Mouse (Mus musculus) heart, adult 2 months (tissue): Measurements from ENCODE around the gene Tm6sf2. TPM values are rescaled to one million over a fixed set of nuclear protein-coding genes. Genes with fewer than 3 reads are reported as not detected.

Experiments used
- DNase-seq, 2 experiments: peaks; one replicate each; pipeline ENCODE4 v3.0.0; 2021
- H3K27ac ChIP-seq: fragments of 200-600 bp; 2 replicates; pipeline ENCODE4 v1.8.1; 2022
- H3K27me3 ChIP-seq: fragments of 200-500 bp; 2 replicates; pipeline ENCODE4 v1.6.1; 2012; ENCODE audit warnings: mild to moderate bottlenecking, low read length, inconsistent platforms, mixed read lengths; ENCODE audit not compliant: control insufficient read depth, insufficient read depth
- H3K36me3 ChIP-seq: fragments of 200-500 bp; 2 replicates; pipeline ENCODE4 v1.6.1; 2012; ENCODE audit warnings: low read length, inconsistent platforms; ENCODE audit not compliant: control insufficient read depth, insufficient read depth
- H3K4me1 ChIP-seq: fragments of 200-500 bp; 2 replicates; pipeline ENCODE4 v1.6.1; 2011; ENCODE audit warnings: low read length; ENCODE audit not compliant: control insufficient read depth, insufficient read depth
- H3K4me3 ChIP-seq: fragments of 200-600 bp; 2 replicates; pipeline ENCODE4 v1.8.1; 2022
- H3K79me2 ChIP-seq: fragments of 200-500 bp; replicated peaks from 2 replicates; pipeline ENCODE4 v1.6.1; 2012; ENCODE audit warnings: mild to moderate bottlenecking, inconsistent platforms, low read length, moderate library complexity, mixed read lengths; ENCODE audit not compliant: control insufficient read depth, insufficient read depth
- H3K9ac ChIP-seq: fragments of 200-500 bp; 2 replicates; pipeline ENCODE4 v1.6.1; 2012; ENCODE audit warnings: low read depth, mild to moderate bottlenecking, control low read depth, inconsistent platforms, low read length, mixed read lengths
- CTCF ChIP-seq: fragments of 200-600 bp; IDR thresholded peaks from 2 replicates; pipeline ENCODE4 v1.8.1; 2022; ENCODE audit warnings: antibody characterized with exemption, mild to moderate bottlenecking, moderate library complexity
- EP300 ChIP-seq: fragments of 200-500 bp; IDR thresholded peaks from 2 replicates; pipeline ENCODE4 v1.6.1; 2011; ENCODE audit warnings: low read depth, low read length, control low read depth; ENCODE audit not compliant: insufficient read depth
- POLR2A ChIP-seq: fragments of 200-500 bp; IDR thresholded peaks from 2 replicates; pipeline ENCODE4 v1.6.1; 2011; ENCODE audit warnings: mild to moderate bottlenecking, low read depth, low read length, control low read depth; ENCODE audit not compliant: insufficient read depth
- WGBS: fragments of 180-500 bp; shearing (Covaris S2); methylation state at CpG from one replicate; pipeline ENCODE4 v1.1.7; 2018; 5-methylcytosine and 5-hydroxymethylcytosine counted together
- intact Hi-C: fragments of 180-260 bp; cut with DNase I; formaldehyde crosslinking; loops from one replicate; pipeline ENCODE4 v1.15.1; 2025
- polyA plus RNA-seq: library from polyadenylated mRNA; depleted of rRNA; stranded (reverse); fragments of >200 nt; gene quantifications from 2 replicates; pipeline ENCODE4 v1.2.3, GENCODE M21; 2012
- total RNA-seq, 2 experiments: library from RNA; stranded (reverse); gene quantifications; 2 replicates each; pipeline ENCODE4 v1.2.3; 2021

Gene Tm6sf2
- total and polyA plus RNA-seq, 3 experiments: 0.64 to 3.1 (median 0.94) TPM

DNA sequence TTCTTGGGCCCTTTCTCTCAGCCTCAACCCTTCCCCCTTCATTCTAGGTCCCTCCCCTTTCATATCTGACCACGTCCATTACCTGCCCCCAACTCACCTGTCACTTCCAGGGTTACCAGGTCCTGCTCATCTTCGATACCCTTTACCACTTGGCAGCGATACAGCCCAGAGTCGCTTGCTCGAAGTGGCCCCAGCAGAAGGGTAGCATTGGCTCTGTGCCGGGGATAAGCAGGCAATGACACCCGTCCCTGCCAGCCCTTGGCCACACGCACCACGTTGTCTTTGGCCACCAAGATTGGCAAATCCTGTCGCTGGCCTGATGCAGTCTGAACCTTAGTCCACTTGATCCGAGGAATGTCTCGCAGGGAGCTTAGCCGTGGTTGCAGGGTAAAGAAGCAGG, 42.2 kb downstream of the Tm6sf2 start:
- no peaks in the 10 kb centered on the region for H3K36me3 ChIP-seq
- no peak overlapping the region for H3K27ac ChIP-seq
- H3K27me3 ChIP-seq: peaks cover 11% of the 10 kb centered on the region; the same call in 1 of the 2 replicates
- no peak for DNase-seq
- H3K4me3 ChIP-seq: no peak overlapping the region
- intact Hi-C loops: no loop called here
- no peaks in the 10 kb centered on the region for H3K79me2 ChIP-seq
- 57% methylated on average over 13 of the region's 13 CpGs for WGBS
- H3K9ac ChIP-seq: no peak overlapping the region
- H3K4me1 ChIP-seq: no peaks in the 10 kb centered on the region
- TF ChIP-seq EP300 (no peak), POLR2A (no peak), CTCF (no peak)

DNA sequence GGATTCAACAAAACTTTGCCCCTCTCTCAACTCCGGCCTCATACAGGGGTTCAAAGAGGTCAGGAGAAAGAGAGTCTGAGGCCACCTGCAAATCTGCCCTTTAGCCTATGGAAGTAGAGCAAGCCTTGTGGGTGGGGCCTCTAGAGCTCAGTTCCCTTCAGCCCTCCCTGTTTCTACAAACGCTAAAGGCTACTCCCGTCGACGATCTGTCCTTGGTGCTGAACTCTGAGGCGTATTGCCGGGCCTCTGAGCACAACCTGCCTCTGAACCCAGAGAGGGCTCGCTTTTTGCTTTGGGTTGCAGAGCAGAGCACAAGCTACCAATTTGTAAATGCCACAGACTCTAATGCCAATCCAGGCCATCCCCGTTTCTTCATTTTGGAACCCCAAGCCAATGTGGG, 44.9 kb downstream of the Tm6sf2 start:
- Histone ChIP-seq H3K27ac (no peak overlapping the region), H3K36me3 (no peaks in the 10 kb centered on the region), H3K79me2 (no peaks in the 10 kb centered on the region), H3K4me1 (no peaks in the 10 kb centered on the region), H3K4me3 (no peak overlapping the region), H3K9ac (no peak overlapping the region), H3K27me3 (peaks cover 4% of the 10 kb centered on the region; the same call in 1 of the 2 replicates)
- WGBS: 9% methylated on average over 9 of the region's 9 CpGs
- no peak for DNase-seq
- intact Hi-C loops: no loop called here
- TF ChIP-seq CTCF: no peak
- TF ChIP-seq EP300: no peak
- no peak for TF ChIP-seq POLR2A

DNA sequence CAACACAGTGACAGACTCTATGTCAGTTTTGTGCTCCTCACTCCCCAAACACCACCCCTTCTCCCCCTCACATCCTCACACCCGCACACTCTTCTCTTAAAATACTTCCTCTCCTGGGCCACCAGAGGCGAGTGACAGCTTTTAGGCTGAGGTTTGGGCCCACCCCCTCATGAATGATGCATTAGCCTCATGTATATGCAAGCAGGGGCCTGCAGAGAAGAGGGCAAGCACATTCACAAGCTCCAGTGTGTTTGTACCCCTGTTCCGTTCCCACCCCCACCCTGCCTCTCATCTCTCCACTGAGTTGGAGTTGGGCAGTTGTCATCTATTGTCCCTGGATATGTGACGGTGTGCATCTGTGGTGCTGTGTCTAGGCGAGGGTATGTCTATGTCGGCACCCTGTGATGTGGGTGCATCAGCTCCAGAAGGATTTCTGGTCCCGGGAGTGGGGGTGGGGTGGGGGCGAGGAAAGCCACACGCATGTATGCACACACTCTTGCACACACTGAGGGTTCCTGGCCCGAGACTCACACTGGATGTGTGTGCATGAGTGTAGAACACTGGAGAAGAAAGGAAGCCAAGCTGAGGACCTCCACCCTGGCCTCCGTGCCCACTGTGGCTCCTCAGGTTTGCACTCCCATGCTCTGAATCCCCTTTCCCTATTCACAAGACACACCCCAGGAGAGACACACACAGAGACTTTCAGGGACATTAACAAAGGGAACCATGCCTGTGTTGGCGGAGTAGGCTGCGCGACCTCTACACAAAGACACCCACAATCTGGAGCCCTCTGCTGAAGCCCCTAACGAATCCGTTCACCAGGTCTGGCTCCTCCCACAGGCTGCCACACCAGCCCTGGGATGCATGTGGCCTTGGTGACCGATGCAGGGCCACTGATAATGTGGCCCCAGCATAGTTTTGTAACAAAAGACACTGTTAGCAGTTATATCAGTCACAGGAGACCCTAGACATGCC, 46.3 kb downstream of the Tm6sf2 start:
- Histone ChIP-seq H3K4me3 (no peak overlapping the region), H3K79me2 (no peaks in the 10 kb centered on the region), H3K36me3 (no peaks in the 10 kb centered on the region), H3K4me1 (no peaks in the 10 kb centered on the region), H3K27ac (no peak overlapping the region), H3K9ac (no peak overlapping the region), H3K27me3 (peaks cover 1% of the 10 kb centered on the region; the same call in 1 of the 2 replicates)
- intact Hi-C loops: no loop called here
- 22% methylated on average over 17 of the region's 17 CpGs for WGBS
- no peak for DNase-seq
- TF ChIP-seq EP300 (no peak), CTCF (no peak), POLR2A (no peak)

DNA sequence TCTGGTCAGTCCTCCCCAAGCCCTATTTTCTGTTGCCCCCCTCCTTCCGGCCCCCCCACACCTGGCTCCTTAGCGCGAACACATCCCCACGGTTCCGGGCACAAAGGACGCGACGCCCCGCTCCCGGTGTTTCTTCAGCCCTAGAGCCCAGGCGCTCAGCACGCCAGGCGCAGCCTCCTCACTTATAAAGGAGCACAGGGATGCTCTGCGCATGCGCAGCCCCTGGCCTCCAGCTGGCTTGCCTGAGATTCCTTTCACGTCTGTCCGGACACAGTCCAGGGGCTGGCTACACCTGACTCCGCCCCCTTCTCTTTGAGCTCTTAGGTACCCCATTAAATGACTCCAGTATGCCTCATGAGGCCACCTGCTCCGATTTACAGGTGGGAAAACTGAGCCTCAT, 47.9 kb downstream of the Tm6sf2 start, which contains the start of gene Ncan:
Ncan (minus strand) TSS at position 207 of the 400 bp plus-strand sequence.
- intact Hi-C loops: loop anchor here (5.0 kb wide), 1 partner anchor 203 kb away; no protein-coding TSS in a partner anchor
- WGBS: 2% methylated on average over 19 of the region's 19 CpGs
- peak in 1 of 2 experiments; percentile 26 for DNase-seq

DNA sequence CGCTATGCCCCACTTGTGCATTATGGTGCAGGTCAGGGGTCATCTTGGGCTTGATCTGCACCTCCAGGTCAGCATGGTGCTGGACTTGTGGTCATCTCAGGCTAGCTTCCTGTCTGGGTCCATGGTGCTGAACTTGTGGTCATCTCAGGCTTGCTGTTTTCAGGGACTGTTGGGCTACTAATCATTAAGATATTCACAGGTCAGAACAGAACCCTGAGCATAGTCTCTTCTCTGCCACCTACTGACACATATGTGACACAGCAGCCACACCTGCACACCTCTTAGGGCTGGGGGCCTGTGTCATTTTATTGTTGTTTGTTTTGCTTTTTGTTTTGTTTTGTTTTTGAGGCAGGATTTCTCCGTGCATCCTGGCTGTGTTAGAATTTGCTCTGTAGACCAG, 50.1 kb downstream of the Tm6sf2 start:
- Histone ChIP-seq H3K4me1 (no peaks in the 10 kb centered on the region), H3K27ac (no peak overlapping the region), H3K9ac (no peak overlapping the region), H3K4me3 (no peak overlapping the region), H3K36me3 (no peaks in the 10 kb centered on the region), H3K79me2 (no peaks in the 10 kb centered on the region), H3K27me3 (peaks cover 1% of the 10 kb centered on the region; the same call in 1 of the 2 replicates)
- intact Hi-C loops: loop anchor here (5.0 kb wide), 1 partner anchor 206 kb away; no protein-coding TSS in a partner anchor
- no peak for DNase-seq
- 48% methylated on average over 2 of the region's 2 CpGs for WGBS
- TF ChIP-seq POLR2A: no peak
- TF ChIP-seq CTCF: peak; percentile 79

More for the DNA sequence above, 47.9 kb downstream of the Tm6sf2 start, which contains the start of gene Ncan:
- Histone ChIP-seq H3K36me3 (no peaks in the 10 kb centered on the region), H3K9ac (no peak within 1 kb of the TSS), H3K27ac (no peak within 1 kb of the TSS), H3K27me3 (peaks cover 1% of the 10 kb centered on the region; the same call in 1 of the 2 replicates), H3K4me3 (no peak within 1 kb of the TSS), H3K4me1 (no peaks in the 10 kb centered on the region), H3K79me2 (no peaks in the 10 kb centered on the region)
- TF ChIP-seq POLR2A (no peak), CTCF (no peak), EP300 (no peak)

DNA sequence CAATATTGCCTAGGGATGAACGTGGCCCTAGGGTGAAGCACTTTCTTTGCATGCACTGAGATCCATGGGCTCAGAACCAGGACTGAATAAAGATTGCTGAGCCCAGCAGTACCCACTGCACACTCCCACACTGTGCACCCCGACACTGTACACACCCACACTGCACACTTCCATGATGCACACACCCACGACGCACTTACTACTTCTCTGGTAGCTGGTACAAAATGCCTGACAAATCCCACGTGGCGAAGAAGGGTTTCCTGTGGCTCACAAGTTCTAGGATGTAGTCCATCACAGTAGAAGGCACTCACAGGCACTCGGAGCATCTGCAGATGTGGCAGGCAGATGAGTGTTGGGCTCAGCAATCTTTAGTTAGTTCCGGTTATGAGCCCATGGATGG, 52.3 kb downstream of the Tm6sf2 start:
- TF ChIP-seq POLR2A (no peak), EP300 (no peak), CTCF (no peak)
- 59% methylated on average over 8 of the region's 8 CpGs for WGBS
- Histone ChIP-seq H3K4me3 (no peak overlapping the region), H3K27me3 (no peaks in the 10 kb centered on the region; the same call in 1 of the 2 replicates), H3K79me2 (no peaks in the 10 kb centered on the region), H3K9ac (no peak overlapping the region), H3K27ac (no peak overlapping the region), H3K36me3 (no peaks in the 10 kb centered on the region), H3K4me1 (peaks cover 6% of the 10 kb centered on the region)
- intact Hi-C loops: loop anchor here (5.0 kb wide), 1 partner anchor 208 kb away; no protein-coding TSS in a partner anchor
- no peak for DNase-seq
